Mouse (Mus musculus) left cerebral cortex, postnatal 10 days (tissue): ENCODE results near the gene Mtch1. TPM values are rescaled to one million over a fixed set of nuclear protein-coding genes. Genes with fewer than 3 reads are reported as not detected.
"Not testable (repeated sequence)": the region's sequence is repeated elsewhere in the genome, so short reads cannot be mapped to it uniquely, and the experiment has no call there.

Experiments used
- DNase-seq, 2 experiments: peaks; one replicate each; pipeline ENCODE4 v3.0.0; 2021 to 2022; ENCODE audit warnings: low spot score in 2 of 2, mixed read lengths in 1 of 2; ENCODE audit errors: extremely low spot score in 1 of 2
- intact Hi-C: fragments of 180-260 bp; cut with DNase I; formaldehyde crosslinking; loops from one replicate; pipeline ENCODE4 v1.15.1; 2025
- total RNA-seq, 2 experiments: library from RNA; stranded (reverse); gene quantifications; 2 replicates each; pipeline ENCODE4 v1.2.3; 2021

Mtch1 gene
- total RNA-seq, 2 experiments from 2014 or later, result 493 to 499 TPM

- no peak for DNase-seq
- intact Hi-C loops, result no loop called here
Measured at GRCm38 (mm10) chr17:29318731-29319250, 28.9 kb downstream of the Mtch1 start.

- intact Hi-C loops, DNase-seq: not testable (repeated sequence)
Measured at GRCm38 (mm10) chr17:29317380-29317779, 30.4 kb downstream of the Mtch1 start, which contains the start of gene Pi16. Pi16 (plus strand) TSS chr17:29317680.

- DNase-seq, result peak in 1 of 2 experiments; percentile 13
- intact Hi-C loops, result no loop called here
Measured at GRCm38 (mm10) chr17:29316891-29317290, 30.8 kb downstream of the Mtch1 start.

- intact Hi-C loops, result no loop called here
- peak in 1 of 2 experiments; percentile 31 for DNase-seq
Measured at GRCm38 (mm10) chr17:29315672-29316465, 31.9 kb downstream of the Mtch1 start.

GRCm38 (mm10) chr17:29313300-29313699, 34.4 kb downstream of the Mtch1 start:
- intact Hi-C loops, result no loop called here
- peak in 1 of 2 experiments; percentile 19 for DNase-seq

GRCm38 (mm10) chr17:29312082-29312481, 35.7 kb downstream of the Mtch1 start:
- intact Hi-C loops, result no loop called here

GRCm38 (mm10) chr17:29311602-29312001, 36.1 kb downstream of the Mtch1 start:
- peak in 1 of 2 experiments; percentile 20 for DNase-seq
- intact Hi-C loops, result no loop called here

More at GRCm38 (mm10) chr17:29312082-29312481, 35.7 kb downstream of the Mtch1 start:
- DNase-seq, result no peak

GRCm38 (mm10) chr17:29310056-29310623, 37.6 kb downstream of the Mtch1 start:
- intact Hi-C loops, result no loop called here
- DNase-seq, result peak in 1 of 2 experiments; percentile 17

GRCm38 (mm10) chr17:29305871-29306270, 41.9 kb downstream of the Mtch1 start:
- intact Hi-C loops, result no loop called here
- DNase-seq, result no peak

GRCm38 (mm10) chr17:29305058-29305806, 42.5 kb downstream of the Mtch1 start:
- intact Hi-C loops, result no loop called here
- no peak for DNase-seq

GRCm38 (mm10) chr17:29304376-29305057, 43.2 kb downstream of the Mtch1 start:
- intact Hi-C loops, result no loop called here
- DNase-seq, result peak in 1 of 2 experiments; percentile 34

GRCm38 (mm10) chr17:29303856-29304255, 43.9 kb downstream of the Mtch1 start:
- intact Hi-C loops, result no loop called here
- no peak for DNase-seq

- intact Hi-C loops, result no loop called here
- peak in 1 of 2 experiments; percentile 48 for DNase-seq
Measured at GRCm38 (mm10) chr17:29303087-29303486, 44.6 kb downstream of the Mtch1 start.

GRCm38 (mm10) chr17:29302149-29302548, 45.6 kb downstream of the Mtch1 start:
- DNase-seq, result no peak
- intact Hi-C loops, result no loop called here

GRCm38 (mm10) chr17:29301421-29301820, 46.3 kb downstream of the Mtch1 start:
- DNase-seq, result no peak
- intact Hi-C loops, result no loop called here

GRCm38 (mm10) chr17:29300926-29301325, 46.8 kb downstream of the Mtch1 start:
- DNase-seq, result no peak
- intact Hi-C loops, result no loop called here

- DNase-seq, result no peak
- intact Hi-C loops, result no loop called here
Measured at GRCm38 (mm10) chr17:29299282-29299681, 48.5 kb downstream of the Mtch1 start.

GRCm38 (mm10) chr17:29297813-29298212, 49.9 kb downstream of the Mtch1 start:
- DNase-seq, result no peak
- intact Hi-C loops, result no loop called here

- DNase-seq, result no peak
- intact Hi-C loops, result no loop called here
Measured at GRCm38 (mm10) chr17:29297321-29297720, 50.4 kb downstream of the Mtch1 start.
